14 mouse cellular contexts compared by ENCODE assay signal in genomic region chr17:88507376-88507775, GRCm38 (mm10). TPM values are rescaled to one million over a fixed set of nuclear protein-coding genes. Genes with fewer than 3 reads are reported as not detected.
DNase-seq lines count a peak whose midpoint lies in the region; ATAC-seq and TF ChIP-seq lines count a peak whose summit lies in the region.
"Had no signal": no experiment of that assay in that cellular context is flagged by ENCODE, and none has a peak within 500 bp of the region (broad histone marks: within the 10 kb centered on the region; RNA-seq: fewer than 3 reads in every experiment).

No protein-coding gene starts in this region.

- H3K9me3 ChIP-seq in forebrain, postnatal 0 days (ENCODE audit: low read length) = no peaks in the 10 kb centered on the region
- H3K9me3 ChIP-seq in forebrain, embryonic 12.5 days = no peaks in the 10 kb centered on the region
- no peaks in the 10 kb centered on the region for H3K9me3 ChIP-seq in midbrain, postnatal 0 days (ENCODE audit: low read length)
- no peaks in the 10 kb centered on the region for H3K9me3 ChIP-seq in midbrain, embryonic 15.5 days
- no peaks in the 10 kb centered on the region for H3K9me3 ChIP-seq in limb, embryonic 10.5 days (replicated peaks)
- H3K9me3 ChIP-seq: embryonic facial prominence, embryonic 13.5 days; forebrain, embryonic 13.5 days; hindbrain, embryonic 15.5 days; limb, embryonic 15.5 days; neural tube, embryonic 15.5 days had no signal

- WGBS in forebrain, postnatal 0 days = 69% methylated on average over 10 of the region's 10 CpGs
- 94% methylated on average over 10 of the region's 10 CpGs for WGBS in forebrain, embryonic 12.5 days
- 92% methylated on average over 10 of the region's 10 CpGs for whole genome bisulfite sequencing in midbrain, postnatal 0 days
- WGBS in midbrain, embryonic 15.5 days = 89% methylated on average over 10 of the region's 10 CpGs
- 85% methylated on average over 10 of the region's 10 CpGs for WGBS in limb, embryonic 10.5 days

- no peak overlapping the region for H3K4me3 ChIP-seq in forebrain, postnatal 0 days (ENCODE audit: low read depth, low read length)
- H3K4me3 ChIP-seq in forebrain, embryonic 12.5 days (replicated peaks) = no peak overlapping the region
- no peak overlapping the region for H3K4me3 ChIP-seq in midbrain, postnatal 0 days (ENCODE audit: low read depth, low read length)
- no peak overlapping the region for H3K4me3 ChIP-seq in midbrain, embryonic 15.5 days
- no peak overlapping the region for H3K4me3 ChIP-seq in limb, embryonic 10.5 days
- H3K4me3 ChIP-seq: embryonic facial prominence, embryonic 13.5 days; forebrain, embryonic 13.5 days; hindbrain, embryonic 15.5 days; limb, embryonic 15.5 days; neural tube, embryonic 15.5 days had no signal

- H3K27ac ChIP-seq in forebrain, postnatal 0 days (ENCODE audit: low read depth, low read length) = no peak overlapping the region
- H3K27ac ChIP-seq in forebrain, embryonic 12.5 days = no peak overlapping the region
- no peak overlapping the region for H3K27ac ChIP-seq in midbrain, postnatal 0 days (ENCODE audit: low read depth, low read length)
- no peak overlapping the region for H3K27ac ChIP-seq in midbrain, embryonic 15.5 days
- H3K27ac ChIP-seq in limb, embryonic 10.5 days = no peak overlapping the region
- H3K27ac ChIP-seq: embryonic facial prominence, embryonic 13.5 days; forebrain, embryonic 13.5 days; hindbrain, embryonic 15.5 days; limb, embryonic 15.5 days; neural tube, embryonic 15.5 days had no signal

- H3K36me3 ChIP-seq in forebrain, postnatal 0 days (ENCODE audit: insufficient read depth) = no peaks in the 10 kb centered on the region
- no peaks in the 10 kb centered on the region for H3K36me3 ChIP-seq in forebrain, embryonic 12.5 days (replicated peaks)
- no peaks in the 10 kb centered on the region for H3K36me3 ChIP-seq in midbrain, postnatal 0 days (ENCODE audit: insufficient read depth, low read length)
- H3K36me3 ChIP-seq in midbrain, embryonic 15.5 days (replicated peaks) = no peaks in the 10 kb centered on the region
- H3K36me3 ChIP-seq in limb, embryonic 10.5 days = no peaks in the 10 kb centered on the region
- H3K36me3 ChIP-seq: embryonic facial prominence, embryonic 13.5 days; hindbrain, embryonic 15.5 days; limb, embryonic 15.5 days; neural tube, embryonic 15.5 days had no signal

- DNase-seq in forebrain, postnatal 0 days = peak; percentile 46
- peak; percentile 62 for DNase-seq in midbrain, postnatal 0 days (ENCODE audit: low spot score)
- DNase-seq in limb, embryonic 10.5 days (ENCODE audit: low spot score) = peak; percentile 26
- DNase-seq in embryo, embryonic 10 days (ENCODE audit: low spot score) = no peak
- no peak for DNase-seq in Muller cell, postnatal 12 days (ENCODE audit: inconsistent ontology term)
- DNase-seq: gastrocnemius, postnatal 14 days; right cerebral cortex, adult 18-20 months had no signal

- H3K9ac ChIP-seq in forebrain, postnatal 0 days = no peak overlapping the region
- no peak overlapping the region for H3K9ac ChIP-seq in forebrain, embryonic 12.5 days
- no peak overlapping the region for H3K9ac ChIP-seq in midbrain, postnatal 0 days (replicated peaks; ENCODE audit: low read length, poor library complexity, severe bottlenecking)
- H3K9ac ChIP-seq in midbrain, embryonic 15.5 days = no peak overlapping the region
- H3K9ac ChIP-seq: embryonic facial prominence, embryonic 13.5 days; forebrain, embryonic 13.5 days; hindbrain, embryonic 15.5 days; limb, embryonic 15.5 days; neural tube, embryonic 15.5 days had no signal

- H3K4me2 ChIP-seq in forebrain, postnatal 0 days (ENCODE audit: low read depth) = no peak overlapping the region
- H3K4me2 ChIP-seq in forebrain, embryonic 12.5 days = no peak overlapping the region
- no peak overlapping the region for H3K4me2 ChIP-seq in midbrain, postnatal 0 days (ENCODE audit: low read depth, low read length, poor library complexity, severe bottlenecking)
- no peak overlapping the region for H3K4me2 ChIP-seq in midbrain, embryonic 15.5 days
- H3K4me2 ChIP-seq: embryonic facial prominence, embryonic 13.5 days; forebrain, embryonic 13.5 days; hindbrain, embryonic 15.5 days; limb, embryonic 15.5 days; neural tube, embryonic 15.5 days had no signal

- no peak for TF ChIP-seq CTCF in forebrain, postnatal 0 days (IDR thresholded peaks at IDR 0.05; ENCODE audit: low read depth)
- no peak for TF ChIP-seq CTCF in midbrain, postnatal 0 days (IDR thresholded peaks at IDR 0.05)

- H3K27me3 ChIP-seq in forebrain, postnatal 0 days (ENCODE audit: insufficient read depth, low read length) = no peaks in the 10 kb centered on the region
- 0 out of 2 replicates have a peak, but pooled peaks cover 4% of the 10 kb centered on the region for H3K27me3 ChIP-seq in forebrain, embryonic 12.5 days
- H3K27me3 ChIP-seq in midbrain, postnatal 0 days (ENCODE audit: insufficient read depth, low read length) = no peaks in the 10 kb centered on the region
- H3K27me3 ChIP-seq in midbrain, embryonic 15.5 days (replicated peaks) = no peaks in the 10 kb centered on the region
- no peaks in the 10 kb centered on the region for H3K27me3 ChIP-seq in limb, embryonic 10.5 days (ENCODE audit: low read depth, poor library complexity, severe bottlenecking)
- H3K27me3 ChIP-seq: embryonic facial prominence, embryonic 13.5 days; forebrain, embryonic 13.5 days; hindbrain, embryonic 15.5 days; limb, embryonic 15.5 days; neural tube, embryonic 15.5 days had no signal

- no peak for ATAC-seq in forebrain, postnatal 0 days
- no peak for ATAC-seq in forebrain, embryonic 12.5 days (ENCODE audit: low FRiP score)
- no peak for ATAC-seq in midbrain, postnatal 0 days (ENCODE audit: low FRiP score)
- ATAC-seq in midbrain, embryonic 15.5 days (replicated peaks) = no peak
- ATAC-seq: forebrain, embryonic 13.5 days had no signal

- H3K4me1 ChIP-seq in forebrain, postnatal 0 days (ENCODE audit: insufficient read depth) = no peaks in the 10 kb centered on the region
- peaks cover 19% of the 10 kb centered on the region for H3K4me1 ChIP-seq in forebrain, embryonic 12.5 days
- peaks cover 5% of the 10 kb centered on the region; the same call in 1 of the 2 replicates for H3K4me1 ChIP-seq in midbrain, postnatal 0 days (ENCODE audit: insufficient read depth, low read length)
- peaks cover 19% of the 10 kb centered on the region for H3K4me1 ChIP-seq in midbrain, embryonic 15.5 days
- peaks cover 26% of the 10 kb centered on the region for H3K4me1 ChIP-seq in limb, embryonic 10.5 days

RNA-seq across cellular contexts. Expression of gene Ppp1r21, which starts 22.5 kb away (rescaled TPM):
- 49.9 and 63.4 TPM in 2 replicates for total RNA-seq in forebrain, postnatal 0 days (2014; rRNA removed)
- 24.5 and 25.7 TPM in 2 replicates for polyA plus RNA-seq in forebrain, postnatal 0 days (2015; fragmentation: Nextera tagmentation; extraction: Ambion mirVana)
- polyA plus RNA-seq in forebrain, embryonic 12.5 days (2016; fragmentation: Nextera tagmentation; extraction: Ambion mirVana) = 20.8 and 22.0 TPM in 2 replicates
- total RNA-seq in midbrain, postnatal 0 days (2014; rRNA removed) = 44.1 and 68.7 TPM in 2 replicates
- 36.6 and 36.7 TPM in 2 replicates for polyA plus RNA-seq in midbrain, postnatal 0 days (2015; fragmentation: Nextera tagmentation; extraction: Ambion mirVana)
- polyA plus RNA-seq in midbrain, embryonic 15.5 days (2015; fragmentation: Nextera tagmentation; extraction: Ambion mirVana) = 38.3 and 38.5 TPM in 2 replicates
- polyA plus RNA-seq in limb, embryonic 10.5 days (2016; fragmentation: Nextera tagmentation; extraction: Ambion mirVana) = 14.2 and 15.9 TPM in 2 replicates

Comparison
In these comparisons a context has a peak if more than half of its experiments do, and no peak if none do; other contexts are left out.
1. DNase-seq: peak in forebrain, postnatal 0 days (single experiment), midbrain, postnatal 0 days (single experiment) and limb, embryonic 10.5 days (single experiment); none in embryo, embryonic 10 days (single experiment) and Muller cell, postnatal 12 days (single experiment).